ENCODE assay signal across 8 mouse cellular contexts in genomic region chr11:57518751-57519148, GRCm38 (mm10). TPM values are rescaled to one million over a fixed set of nuclear protein-coding genes. Genes with fewer than 3 reads are reported as not detected.
DNase-seq lines count a peak whose midpoint lies in the region; TF ChIP-seq lines count a peak whose summit lies in the region.

No protein-coding gene starts in this region.

- no peak overlapping the region for H3K27ac ChIP-seq in cerebellum, adult 2 months (ENCODE audit: insufficient read depth, low read length)
- no peak overlapping the region for H3K27ac ChIP-seq in thymus, adult 2 months (ENCODE audit: control insufficient read depth, insufficient read depth, low read length)

- TF ChIP-seq CTCF in cerebellum, adult 2 months (IDR thresholded peaks at IDR 0.05; ENCODE audit: borderline replicate concordance, insufficient read depth, low read depth, low read length), result no peak
- TF ChIP-seq CTCF in thymus, adult 2 months (IDR thresholded peaks at IDR 0.05; ENCODE audit: borderline replicate concordance, control insufficient read depth, extremely low read depth, insufficient read depth, low read length, poor library complexity), result peak; percentile 1; the same call in 1 of the 2 replicates

- H3K4me1 ChIP-seq in cerebellum, adult 2 months (ENCODE audit: control insufficient read depth, insufficient read depth, low read length), result peaks cover 6% of the 10 kb centered on the region; the same call in 1 of the 2 replicates
- H3K4me1 ChIP-seq in thymus, adult 2 months (replicated peaks; ENCODE audit: control insufficient read depth, insufficient read depth, low read length), result no peaks in the 10 kb centered on the region

- no peak for DNase-seq in cerebellum, adult 2 months
- no peak for DNase-seq in cerebellum, adult 11 months
- no peak for DNase-seq in thymus, adult 2 months
- no peak for DNase-seq in thymus, postnatal 0 days (ENCODE audit: low spot score)
- DNase-seq in lung, postnatal 25 days (ENCODE audit: low spot score), result peak; percentile 13
- DNase-seq in telencephalon, adult 2 months (ENCODE audit: low read depth, low spot score), result peak; percentile 15
- no peak for DNase-seq in adrenal gland, postnatal 25 days
- no peak for DNase-seq in urinary bladder, postnatal 36 days (ENCODE audit: low spot score in 2 of 2)

- under 1% methylated on average over 16 of the region's 16 CpGs for WGBS in cerebellum, adult 2 months
- WGBS in thymus, adult 2 months, result under 1% methylated on average over 16 of the region's 16 CpGs

- no peak for TF ChIP-seq POLR2A in cerebellum, adult 2 months (IDR thresholded peaks at IDR 0.05; ENCODE audit: borderline replicate concordance, insufficient read depth, low read length)
- TF ChIP-seq POLR2A in thymus, adult 2 months (IDR thresholded peaks at IDR 0.05; ENCODE audit: control insufficient read depth, extremely low read depth, insufficient read depth, low read length, poor library complexity), result no peak

- H3K27me3 ChIP-seq in cerebellum, adult 2 months (ENCODE audit: control insufficient read depth, insufficient read depth, low read length), result no peaks in the 10 kb centered on the region
- H3K27me3 ChIP-seq in thymus, adult 2 months (ENCODE audit: control insufficient read depth, insufficient read depth, low read length), result no peaks in the 10 kb centered on the region

- peak overlapping the region; percentile 81 for H3K4me3 ChIP-seq in cerebellum, adult 2 months (replicated peaks; ENCODE audit: insufficient read depth, low read depth, low read length)
- H3K4me3 ChIP-seq in thymus, adult 2 months (ENCODE audit: control insufficient read depth, insufficient read depth, low read length), result peak overlapping the region; percentile 96

- peaks cover 2% of the 10 kb centered on the region; the same call in 1 of the 2 replicates for H3K36me3 ChIP-seq in thymus, adult 2 months (ENCODE audit: control insufficient read depth, insufficient read depth, low read length)

RNA-seq across cellular contexts. Expression of gene Mfap3, which starts 0.3 kb away (rescaled TPM):
- polyA plus RNA-seq in cerebellum, adult 2 months (2012; rRNA removed), result 17.3 and 19.4 TPM in 2 replicates
- polyA plus RNA-seq in thymus, adult 2 months (2012; rRNA removed), result 18.9 and 20.6 TPM in 2 replicates
- polyA plus RNA-seq in thymus, postnatal 0 days (2015; fragmentation: Nextera tagmentation; extraction: Ambion mirVana), result 33.8 and 36.3 TPM in 2 replicates
- 27.9 and 32.2 TPM in 2 replicates for total RNA-seq in adrenal gland, postnatal 25 days (2021)

RNA-seq across cellular contexts. Expression of gene Fam114a2, which starts 0.3 kb away (rescaled TPM):
- polyA plus RNA-seq in cerebellum, adult 2 months (2012; rRNA removed), result 40.8 and 43.9 TPM in 2 replicates
- polyA plus RNA-seq in thymus, adult 2 months (2012; rRNA removed), result 33.4 and 40.2 TPM in 2 replicates
- polyA plus RNA-seq in thymus, postnatal 0 days (2015; fragmentation: Nextera tagmentation; extraction: Ambion mirVana), result 62.1 and 64.2 TPM in 2 replicates
- 70.8 and 82.7 TPM in 2 replicates for total RNA-seq in adrenal gland, postnatal 25 days (2021)

Comparison
In these comparisons a context has a peak if more than half of its experiments do, and no peak if none do; other contexts are left out.
1. DNase-seq: peak in lung, postnatal 25 days (single experiment) and telencephalon, adult 2 months (single experiment); none in cerebellum, adult 2 months (0 of 2), cerebellum, adult 11 months (single experiment), thymus, adult 2 months (single experiment), thymus, postnatal 0 days (single experiment), adrenal gland, postnatal 25 days (single experiment) and urinary bladder, postnatal 36 days (0 of 2).